Mouse (Mus musculus) embryonic facial prominence, embryonic 14.5 days (tissue): Measurements from ENCODE around the gene Tnrc6a. TPM values are rescaled to one million over a fixed set of nuclear protein-coding genes. Genes with fewer than 3 reads are reported as not detected.

Source experiments
- ATAC-seq: fragments of 200-750 bp; cut with Nextera tagmentation; 2 replicates; pipeline ENCODE4 v1.8.0; 2017; ENCODE audit warnings: low read depth, moderate number of reproducible peaks, moderate TSS enrichment
- DNase-seq: peaks from one replicate; pipeline ENCODE4 v3.0.0-alpha.2; 2015; ENCODE audit warnings: low spot score
- H3K27ac ChIP-seq: fragments of 300-500 bp; sonication (generic); replicated peaks from 2 replicates; pipeline ENCODE4 v1.5.1; 2014; ENCODE audit warnings: low read depth, mild to moderate bottlenecking, low read length, moderate library complexity
- H3K27me3 ChIP-seq: fragments of 300-500 bp; sonication (generic); replicated peaks from 2 replicates; pipeline ENCODE4 v1.6.1; 2014; ENCODE audit warnings: low read length; ENCODE audit not compliant: control insufficient read depth, insufficient read depth
- H3K36me3 ChIP-seq: fragments of 300-500 bp; sonication (generic); 2 replicates; pipeline ENCODE4 v1.6.1; 2014; ENCODE audit warnings: low read length, mixed read lengths; ENCODE audit not compliant: control insufficient read depth, insufficient read depth
- H3K4me1 ChIP-seq: fragments of 300-500 bp; sonication (generic); 2 replicates; pipeline ENCODE4 v1.6.1; 2014; ENCODE audit warnings: antibody characterized with exemption, low read length; ENCODE audit not compliant: control insufficient read depth, insufficient read depth
- H3K4me2 ChIP-seq: fragments of 300-500 bp; sonication (generic); 2 replicates; pipeline ENCODE4 v1.6.1; 2014; ENCODE audit warnings: low read depth, mild to moderate bottlenecking, low read length, moderate library complexity, mixed read lengths
- H3K4me3 ChIP-seq: fragments of 300-500 bp; sonication (generic); 2 replicates; pipeline ENCODE4 v1.5.1; 2014; ENCODE audit warnings: low read depth, mild to moderate bottlenecking, low read length
- H3K9ac ChIP-seq: fragments of 300-500 bp; sonication (generic); 2 replicates; pipeline ENCODE4 v1.6.1; 2014; ENCODE audit warnings: low read depth, mild to moderate bottlenecking, low read length, moderate library complexity, mixed read lengths
- H3K9me3 ChIP-seq: fragments of 300-500 bp; sonication (generic); 2 replicates; pipeline ENCODE4 v1.6.1; 2016; ENCODE audit warnings: low read length; ENCODE audit not compliant: control insufficient read depth
- WGBS: fragments of 180-500 bp; shearing (Covaris S2); extraction: QIAGEN DNeasy Blood & Tissue Kit; methylation state at CpG from one replicate; pipeline ENCODE4 v1.1.7; 2014; 5-methylcytosine and 5-hydroxymethylcytosine counted together
- polyA plus RNA-seq: library from polyadenylated mRNA; unstranded; fragments of >200 nt; fragmentation: Nextera tagmentation; extraction: Ambion mirVana; gene quantifications from 2 replicates; pipeline ENCODE4 v1.2.1, GENCODE M21; 2014

The Tnrc6a gene
- 35.6 and 38.2 TPM in 2 replicates for polyA plus RNA-seq

DNA sequence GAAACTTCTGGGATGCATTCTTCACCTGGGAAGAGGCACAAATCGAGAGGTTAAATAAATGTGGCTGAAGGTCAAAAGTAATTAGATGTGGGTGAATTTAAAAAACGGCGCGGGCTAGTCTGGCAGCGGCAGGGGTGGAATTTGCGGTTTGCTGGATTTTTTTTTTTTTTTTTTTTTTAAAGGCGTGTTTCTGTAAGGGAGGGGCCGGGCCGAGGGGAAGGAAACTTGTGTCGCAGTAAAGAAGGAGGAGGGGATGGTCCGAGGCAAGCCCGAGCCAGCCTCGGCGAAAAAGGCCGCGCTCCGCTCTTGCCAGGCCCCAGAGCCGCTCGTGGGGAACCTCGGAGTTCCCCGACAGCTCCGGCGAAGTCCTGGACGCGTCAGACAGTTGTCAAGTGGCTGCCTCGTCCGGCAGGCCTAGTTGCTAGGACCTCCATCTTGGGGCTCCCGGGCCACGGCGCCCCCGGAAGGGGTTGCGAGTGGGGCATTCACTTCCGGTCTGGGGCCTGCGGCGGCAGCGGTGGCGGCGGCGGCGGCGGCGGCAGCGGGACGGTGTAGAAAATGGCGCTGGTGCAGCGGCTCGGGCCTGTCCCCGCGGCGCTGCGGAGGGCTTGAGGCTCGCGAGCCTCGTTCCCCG is at the start of gene Tnrc6a:
Gene Tnrc6a, plus strand, starts transcription at position 221 of the 634 bp plus-strand sequence.
- Histone ChIP-seq H3K9me3 (no peaks in the 10 kb centered on the region), H3K27me3 (no peaks in the 10 kb centered on the region), H3K9ac (peak within 1 kb of the TSS; percentile 99), H3K4me1 (peaks cover 21% of the 10 kb centered on the region), H3K4me2 (peak within 1 kb of the TSS; percentile 62), H3K36me3 (peaks cover 13% of the 10 kb centered on the region), H3K27ac (peak within 1 kb of the TSS; percentile 98), H3K4me3 (peak within 1 kb of the TSS; percentile 99)
- DNase-seq (peak; percentile 95), ATAC-seq (peak; percentile 96)
- under 1% methylated on average over 27 of the region's 55 CpGs for WGBS

DNA sequence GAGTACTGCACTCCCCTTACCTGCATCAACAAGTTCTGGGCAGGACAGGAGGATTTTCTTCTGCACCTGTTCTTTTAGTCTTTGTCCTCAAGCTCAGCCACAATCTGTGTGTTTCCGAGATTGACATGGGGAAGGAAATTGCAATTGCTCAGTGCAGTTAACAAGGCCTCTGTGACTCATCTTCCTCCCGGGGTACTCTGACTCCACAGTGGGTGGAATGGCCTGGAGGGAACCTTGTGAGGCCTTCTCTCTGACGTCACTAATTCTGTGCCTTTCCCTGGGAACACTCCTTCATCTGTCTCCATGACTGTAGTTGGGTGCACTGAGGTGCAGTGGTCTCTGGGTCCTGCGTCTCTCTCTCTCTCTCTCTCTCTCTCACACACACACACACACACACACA is 41.4 kb upstream of the Tnrc6a start:
- Histone ChIP-seq H3K4me3 (no peak overlapping the region), H3K9me3 (no peaks in the 10 kb centered on the region), H3K27me3 (no peaks in the 10 kb centered on the region), H3K4me2 (no peak overlapping the region), H3K27ac (no peak overlapping the region), H3K36me3 (no peaks in the 10 kb centered on the region), H3K4me1 (peaks cover 20% of the 10 kb centered on the region), H3K9ac (no peak overlapping the region)
- DNase-seq (no peak), ATAC-seq (no peak)
- WGBS = 71% methylated on average over 4 of the region's 4 CpGs

GRCm38 (mm10) chr7:123083441-123084123 is 40.1 kb upstream of the Tnrc6a start:
- Histone ChIP-seq H3K9ac (no peak overlapping the region), H3K36me3 (no peaks in the 10 kb centered on the region), H3K27ac (peak overlapping the region; percentile 82), H3K4me3 (no peak overlapping the region), H3K4me1 (peaks cover 20% of the 10 kb centered on the region), H3K4me2 (peak overlapping the region; percentile 47), H3K27me3 (no peaks in the 10 kb centered on the region), H3K9me3 (no peaks in the 10 kb centered on the region)
- WGBS = 13% methylated on average over 12 of the region's 12 CpGs
- peak; percentile 72 for ATAC-seq
- peak; percentile 65 for DNase-seq

GRCm38 (mm10) chr7:123084180-123084691 is 39.4 kb upstream of the Tnrc6a start:
- peak; percentile 91 for DNase-seq
- Histone ChIP-seq H3K36me3 (no peaks in the 10 kb centered on the region), H3K9me3 (no peaks in the 10 kb centered on the region), H3K4me1 (peaks cover 20% of the 10 kb centered on the region), H3K4me2 (peak overlapping the region; percentile 47), H3K9ac (0 out of 2 replicates have a peak overlapping the region, but pooled peaks have one; percentile 28), H3K4me3 (peak overlapping the region; percentile 14), H3K27ac (peak overlapping the region; percentile 82), H3K27me3 (no peaks in the 10 kb centered on the region)
- peak; percentile 89 for ATAC-seq
- under 1% methylated on average over 7 of the region's 7 CpGs for WGBS

DNA sequence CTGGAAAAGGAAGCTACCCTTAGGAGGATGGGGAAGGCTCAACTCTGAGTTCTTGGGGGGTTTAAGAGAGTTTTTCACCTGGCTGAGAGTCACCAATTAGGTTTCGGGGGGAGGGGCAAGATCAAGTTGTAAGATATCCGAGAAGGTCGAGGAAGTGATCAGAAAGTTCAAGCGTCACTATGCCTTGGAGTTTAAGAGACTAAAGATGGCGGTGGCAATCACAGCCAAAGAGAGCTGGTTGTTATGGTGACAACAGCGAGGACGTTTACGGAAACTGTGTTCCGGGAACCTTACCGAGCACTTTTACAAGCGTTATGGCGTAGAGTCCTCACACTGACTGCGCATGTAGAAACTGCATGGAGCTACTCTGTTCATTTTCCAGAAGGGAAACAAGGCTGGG is 39.0 kb upstream of the Tnrc6a start:
- ATAC-seq (0 out of 2 replicates have a peak, but pooled peaks have one; percentile 6), DNase-seq (peak; percentile 55)
- Histone ChIP-seq H3K4me2 (peak overlapping the region; percentile 47), H3K9me3 (no peaks in the 10 kb centered on the region), H3K9ac (0 out of 2 replicates have a peak overlapping the region, but pooled peaks have one; percentile 28), H3K27me3 (no peaks in the 10 kb centered on the region), H3K27ac (peak overlapping the region; percentile 82), H3K36me3 (no peaks in the 10 kb centered on the region), H3K4me3 (peak overlapping the region; percentile 14), H3K4me1 (peaks cover 20% of the 10 kb centered on the region)
- 12% methylated on average over 13 of the region's 13 CpGs for WGBS

GRCm38 (mm10) chr7:123088920-123089319 is 34.8 kb upstream of the Tnrc6a start:
- H3K27ac ChIP-seq = no peak overlapping the region
- no peaks in the 10 kb centered on the region for H3K36me3 ChIP-seq
- WGBS = 85% methylated on average over 4 of the region's 4 CpGs
- peaks cover 13% of the 10 kb centered on the region for H3K4me1 ChIP-seq
- H3K9me3 ChIP-seq = no peaks in the 10 kb centered on the region
- H3K4me2 ChIP-seq = no peak overlapping the region
- no peak for ATAC-seq
- H3K27me3 ChIP-seq = no peaks in the 10 kb centered on the region
- H3K9ac ChIP-seq = no peak overlapping the region
- no peak overlapping the region for H3K4me3 ChIP-seq
- no peak for DNase-seq

DNA sequence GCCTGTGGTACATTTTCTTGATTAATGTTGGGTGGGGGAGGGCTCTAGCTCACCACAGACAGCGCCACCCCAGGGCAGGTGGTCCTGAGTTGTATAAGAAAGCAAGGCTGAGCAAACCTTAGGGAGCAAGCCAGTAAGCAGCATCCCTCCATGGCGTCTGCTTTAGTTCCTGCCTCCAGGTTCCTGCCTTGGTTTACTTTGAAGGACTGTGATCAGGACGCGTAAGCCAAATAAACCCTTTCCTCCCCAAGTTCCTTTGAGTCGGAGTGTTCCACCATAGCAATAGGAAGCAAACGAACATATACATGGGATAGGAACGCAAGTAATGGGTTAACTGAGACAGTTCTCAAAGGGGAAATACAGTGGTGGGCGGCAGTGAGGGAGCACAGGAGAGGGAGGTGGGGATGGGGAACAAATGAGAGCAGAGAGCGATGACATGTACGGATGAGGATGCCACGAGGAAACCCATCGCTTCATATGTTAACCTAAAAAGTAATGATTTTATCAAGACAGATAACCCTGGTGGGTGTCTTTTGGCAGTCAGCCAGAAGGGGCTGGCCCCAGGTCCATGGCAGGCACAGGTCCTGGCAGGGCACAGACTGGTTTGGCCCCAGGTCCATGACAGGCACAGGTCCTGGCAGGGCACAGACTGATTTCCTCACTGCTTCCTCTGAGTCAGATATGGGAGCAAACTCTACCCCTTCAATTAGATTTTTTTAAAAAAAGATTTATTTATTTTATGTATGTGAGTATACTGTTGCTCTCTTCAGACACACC is 27.2 kb upstream of the Tnrc6a start:
- peaks cover 5% of the 10 kb centered on the region; the same call in 1 of the 2 replicates for H3K9me3 ChIP-seq
- H3K4me3 ChIP-seq = no peak overlapping the region
- DNase-seq (no peak), ATAC-seq (no peak)
- 81% methylated on average over 12 of the region's 12 CpGs for WGBS
- no peak overlapping the region for H3K9ac ChIP-seq
- no peak overlapping the region for H3K4me2 ChIP-seq
- H3K4me1 ChIP-seq = peaks cover 16% of the 10 kb centered on the region; the same call in 1 of the 2 replicates
- no peaks in the 10 kb centered on the region for H3K36me3 ChIP-seq
- no peaks in the 10 kb centered on the region for H3K27me3 ChIP-seq
- no peak overlapping the region for H3K27ac ChIP-seq
